Mouse (Mus musculus) kidney, embryonic 14.5 days (tissue): ENCODE measurements around the gene Slc1a7. TPM values are rescaled to one million over a fixed set of nuclear protein-coding genes. Genes with fewer than 3 reads are reported as not detected.
A peak's percentile ranks its signal among the peaks of the same experiment; 100 is the strongest.

Experiments used
- ATAC-seq: fragments of 200-750 bp; cut with Nextera tagmentation; 2 replicates; pipeline ENCODE4 v1.8.0; 2017; ENCODE audit warnings: moderate number of reproducible peaks, mild to moderate bottlenecking, moderate TSS enrichment, moderate library complexity; ENCODE audit not compliant: low FRiP score, low TSS enrichment
- H3K27ac ChIP-seq: fragments of 300-500 bp; sonication (generic); 2 replicates; pipeline ENCODE4 v1.5.1; 2014; ENCODE audit warnings: low read depth, mild to moderate bottlenecking, low read length, moderate library complexity, mixed read lengths
- H3K27me3 ChIP-seq: fragments of 300-500 bp; sonication (generic); 2 replicates; pipeline ENCODE4 v1.6.1; 2014; ENCODE audit warnings: mild to moderate bottlenecking, low read length; ENCODE audit not compliant: control insufficient read depth, insufficient read depth
- H3K36me3 ChIP-seq: fragments of 300-500 bp; sonication (generic); 2 replicates; pipeline ENCODE4 v1.6.1; 2014; ENCODE audit warnings: low read length, mixed read lengths; ENCODE audit not compliant: control insufficient read depth, insufficient read depth
- H3K4me1 ChIP-seq: fragments of 300-500 bp; sonication (generic); 2 replicates; pipeline ENCODE4 v1.6.1; 2014; ENCODE audit warnings: low read length, mixed read lengths; ENCODE audit not compliant: control insufficient read depth, insufficient read depth
- H3K4me2 ChIP-seq: fragments of 300-500 bp; sonication (generic); replicated peaks from 2 replicates; pipeline ENCODE4 v1.6.1; 2014; ENCODE audit warnings: low read depth, mild to moderate bottlenecking, low read length
- H3K4me3 ChIP-seq: fragments of 300-500 bp; sonication (generic); 2 replicates; pipeline ENCODE4 v1.5.1; 2014; ENCODE audit warnings: mild to moderate bottlenecking, low read length
- H3K9ac ChIP-seq: fragments of 300-500 bp; sonication (generic); 2 replicates; pipeline ENCODE4 v1.6.1; 2014; ENCODE audit warnings: low read depth, mild to moderate bottlenecking, low read length, moderate library complexity
- H3K9me3 ChIP-seq: fragments of 300-500 bp; sonication (generic); 2 replicates; pipeline ENCODE4 v1.6.1; 2016; ENCODE audit warnings: low read length; ENCODE audit not compliant: control insufficient read depth
- WGBS: fragments of 180-500 bp; shearing (Covaris S2); extraction: QIAGEN DNeasy Blood & Tissue Kit; methylation state at CpG from one replicate; pipeline ENCODE4 v1.1.7; 2014; 5-methylcytosine and 5-hydroxymethylcytosine counted together
- polyA plus RNA-seq: library from polyadenylated mRNA; unstranded; fragments of >200 nt; fragmentation: Nextera tagmentation; extraction: Ambion mirVana; gene quantifications from 2 replicates; pipeline ENCODE4 v1.2.1, GENCODE M21; 2014

The Slc1a7 gene
- polyA plus RNA-seq, 1 experiment from 2014 or later = not detected

DNA sequence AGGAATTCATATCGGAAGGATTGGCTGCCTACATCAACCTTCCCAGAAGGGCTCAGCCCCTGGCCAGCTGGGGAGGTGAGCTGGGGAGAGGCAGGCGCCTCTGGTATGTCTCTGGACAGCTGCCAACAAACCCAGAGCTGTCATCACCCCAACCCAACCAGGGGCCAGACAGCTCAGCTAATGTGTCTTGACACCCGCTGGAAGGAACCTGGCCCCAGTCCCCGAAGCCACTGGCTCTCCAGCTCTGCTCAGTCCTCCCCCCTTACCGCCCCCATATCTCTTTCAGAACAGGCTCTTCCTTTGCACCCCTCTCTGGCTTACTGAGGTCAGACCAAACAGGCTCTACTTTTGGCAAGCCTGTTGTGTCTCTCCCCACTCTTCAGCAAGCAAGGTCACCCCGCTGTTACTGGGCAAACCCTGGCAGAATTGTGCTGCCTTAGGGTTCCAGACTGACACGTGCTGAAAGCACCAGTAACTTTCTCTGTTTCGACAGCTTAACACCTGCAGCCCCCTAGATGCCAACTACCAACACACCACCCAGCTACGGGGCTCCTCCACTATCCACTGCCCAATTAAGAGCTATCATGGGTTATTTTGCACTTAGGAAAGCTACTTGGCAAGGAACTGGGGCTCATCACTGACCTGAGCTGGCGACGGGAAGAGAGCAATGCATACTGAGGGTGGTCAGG is 5.9 kb upstream of the Slc1a7 start:
- Histone ChIP-seq H3K4me2 (no peak overlapping the region), H3K4me1 (0 out of 2 replicates have a peak, but pooled peaks cover 3% of the 10 kb centered on the region), H3K4me3 (no peak overlapping the region), H3K9ac (no peak overlapping the region), H3K9me3 (no peaks in the 10 kb centered on the region), H3K27me3 (no peaks in the 10 kb centered on the region), H3K36me3 (no peaks in the 10 kb centered on the region), H3K27ac (no peak overlapping the region)
- ATAC-seq = no peak
- WGBS = 61% methylated on average over 11 of the region's 11 CpGs

DNA sequence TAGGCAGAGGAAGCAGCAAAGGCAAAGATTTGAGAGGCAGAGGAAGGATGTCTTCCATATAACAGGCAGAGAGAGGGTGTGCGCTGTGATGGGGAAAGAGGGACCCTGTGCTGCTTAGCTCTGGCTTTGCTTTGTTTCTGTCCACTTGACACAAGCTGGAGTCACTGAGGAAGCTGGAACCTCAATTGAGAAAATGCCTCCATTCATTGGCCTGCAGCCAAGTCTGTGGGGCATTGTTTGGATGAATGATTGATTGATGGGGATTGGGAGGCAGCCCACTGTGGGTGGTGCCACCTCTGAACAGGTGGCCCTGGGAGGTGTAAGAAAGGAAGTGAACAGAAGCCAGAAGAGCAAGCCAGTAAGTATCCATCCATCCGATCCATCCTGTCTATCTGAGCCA is 5.3 kb upstream of the Slc1a7 start:
- Histone ChIP-seq H3K9me3 (no peaks in the 10 kb centered on the region), H3K4me1 (0 out of 2 replicates have a peak, but pooled peaks cover 3% of the 10 kb centered on the region), H3K27me3 (no peaks in the 10 kb centered on the region), H3K36me3 (no peaks in the 10 kb centered on the region), H3K9ac (no peak overlapping the region), H3K27ac (no peak overlapping the region), H3K4me2 (no peak overlapping the region), H3K4me3 (no peak overlapping the region)
- 97% methylated on average over 2 of the region's 2 CpGs for WGBS
- ATAC-seq = no peak

DNA sequence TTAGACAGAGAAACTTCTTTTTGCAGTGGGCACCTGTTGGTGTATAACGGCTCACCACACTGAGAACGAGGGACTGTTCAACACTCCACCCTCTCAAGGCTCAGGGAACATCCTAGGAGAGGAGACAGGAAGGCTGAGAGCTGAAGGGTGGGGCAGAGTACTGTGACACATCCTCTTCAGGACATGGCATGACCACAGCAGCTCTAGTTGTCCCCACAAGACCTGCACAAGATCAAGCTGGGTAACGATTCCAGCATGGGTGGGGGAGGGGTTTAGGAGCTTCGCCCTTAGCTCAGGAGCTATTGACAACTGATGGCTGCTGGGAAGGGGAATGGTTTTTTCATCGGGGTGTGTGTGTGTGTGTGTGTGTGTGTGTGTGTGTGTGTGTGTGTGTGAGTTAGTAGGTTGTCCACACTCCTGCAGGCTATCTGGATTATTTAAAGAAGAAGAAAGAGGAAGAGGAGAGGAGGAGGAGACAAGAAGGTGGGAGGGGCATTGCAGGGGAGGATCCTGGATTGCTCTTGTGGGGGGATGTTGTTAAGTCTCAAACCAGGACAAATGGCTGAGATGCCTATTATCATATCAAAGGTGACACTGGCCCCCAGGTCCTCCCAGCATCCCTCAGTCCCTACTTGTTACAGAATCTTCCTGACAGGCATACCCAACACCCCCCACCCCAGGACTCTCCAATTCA is 1.6 kb upstream of the Slc1a7 start:
- 50% methylated on average over 5 of the region's 5 CpGs for WGBS
- Histone ChIP-seq H3K27me3 (no peaks in the 10 kb centered on the region), H3K4me3 (no peak overlapping the region), H3K27ac (no peak overlapping the region), H3K9ac (no peak overlapping the region), H3K9me3 (no peaks in the 10 kb centered on the region), H3K36me3 (no peaks in the 10 kb centered on the region), H3K4me1 (0 out of 2 replicates have a peak, but pooled peaks cover 3% of the 10 kb centered on the region), H3K4me2 (no peak overlapping the region)
- ATAC-seq = no peak

DNA sequence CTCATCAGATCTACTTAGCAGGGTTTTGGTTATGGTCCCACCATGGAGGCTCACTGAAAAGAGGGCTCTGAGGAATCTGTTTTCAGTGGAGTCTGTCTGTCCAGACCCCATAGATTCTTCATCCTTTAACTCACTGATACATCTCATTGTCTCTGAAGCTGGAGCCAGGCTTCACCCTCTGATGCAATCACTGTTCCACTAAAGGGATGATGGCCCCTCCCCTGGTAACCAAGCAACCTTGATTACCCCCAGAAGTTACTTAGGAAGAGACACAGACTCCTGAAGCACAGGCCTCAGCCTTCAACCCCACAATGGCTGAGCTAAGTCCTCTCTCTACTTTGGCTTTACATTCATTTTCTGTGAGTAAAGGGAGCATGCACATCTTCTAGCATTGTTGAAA is 1.6 kb downstream of the Slc1a7 start:
- no peak for ATAC-seq
- no peak overlapping the region for H3K27ac ChIP-seq
- no peak overlapping the region for H3K9ac ChIP-seq
- H3K4me1 ChIP-seq = no peaks in the 10 kb centered on the region
- H3K4me2 ChIP-seq = no peak overlapping the region
- no peaks in the 10 kb centered on the region for H3K36me3 ChIP-seq
- H3K9me3 ChIP-seq = no peaks in the 10 kb centered on the region
- no peaks in the 10 kb centered on the region for H3K27me3 ChIP-seq
- H3K4me3 ChIP-seq = no peak overlapping the region

DNA sequence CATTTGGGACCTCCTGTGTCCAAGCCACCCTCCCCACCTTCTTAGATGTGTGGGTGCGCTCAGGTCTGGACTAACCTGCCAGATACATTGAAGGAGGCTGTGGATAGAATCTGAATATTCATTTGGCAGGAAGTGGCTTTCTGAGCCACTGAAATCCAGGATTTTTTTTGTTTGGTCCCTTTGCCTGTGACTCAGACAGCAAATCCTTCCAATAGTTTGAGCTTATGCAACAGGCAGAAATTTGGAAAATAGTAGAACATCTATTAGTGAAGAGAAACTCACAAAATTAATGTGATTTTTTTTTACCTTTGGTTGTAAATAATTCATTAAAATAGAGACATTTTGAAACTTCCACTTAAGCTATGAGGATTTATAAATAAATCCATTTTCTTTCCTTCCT is 3.0 kb downstream of the Slc1a7 start:
- no peak overlapping the region for H3K4me2 ChIP-seq
- H3K27me3 ChIP-seq = no peaks in the 10 kb centered on the region
- WGBS = 100% methylated on average over 1 of the region's 1 CpGs
- no peaks in the 10 kb centered on the region for H3K9me3 ChIP-seq
- H3K27ac ChIP-seq = no peak overlapping the region
- no peak overlapping the region for H3K4me3 ChIP-seq
- H3K36me3 ChIP-seq = no peaks in the 10 kb centered on the region
- ATAC-seq = no peak
- no peak overlapping the region for H3K9ac ChIP-seq
- no peaks in the 10 kb centered on the region for H3K4me1 ChIP-seq

DNA sequence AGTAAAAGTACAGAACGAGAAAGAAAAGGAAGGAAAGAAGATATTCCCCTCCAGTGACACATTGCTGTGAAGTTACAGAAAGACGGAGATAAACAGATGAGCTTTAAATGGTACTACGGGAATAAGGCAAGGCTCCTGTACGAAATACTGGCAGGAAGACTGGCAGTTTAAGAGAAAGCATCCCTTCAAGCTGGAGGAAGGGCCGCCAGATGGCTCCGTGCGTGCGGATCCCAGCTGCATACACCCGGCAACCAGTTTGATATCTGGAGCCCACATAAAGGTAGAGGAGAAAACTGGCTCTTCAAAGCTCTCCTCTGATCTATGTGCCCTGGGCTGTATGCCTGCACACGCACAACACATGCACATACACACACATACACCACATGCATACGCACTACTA is 6.4 kb downstream of the Slc1a7 start:
- H3K27ac ChIP-seq = no peak overlapping the region
- no peaks in the 10 kb centered on the region for H3K9me3 ChIP-seq
- no peak overlapping the region for H3K4me3 ChIP-seq
- H3K9ac ChIP-seq = no peak overlapping the region
- no peaks in the 10 kb centered on the region for H3K27me3 ChIP-seq
- ATAC-seq = no peak
- 72% methylated on average over 11 of the region's 11 CpGs for WGBS
- H3K4me2 ChIP-seq = no peak overlapping the region
- no peaks in the 10 kb centered on the region for H3K4me1 ChIP-seq
- no peaks in the 10 kb centered on the region for H3K36me3 ChIP-seq

DNA sequence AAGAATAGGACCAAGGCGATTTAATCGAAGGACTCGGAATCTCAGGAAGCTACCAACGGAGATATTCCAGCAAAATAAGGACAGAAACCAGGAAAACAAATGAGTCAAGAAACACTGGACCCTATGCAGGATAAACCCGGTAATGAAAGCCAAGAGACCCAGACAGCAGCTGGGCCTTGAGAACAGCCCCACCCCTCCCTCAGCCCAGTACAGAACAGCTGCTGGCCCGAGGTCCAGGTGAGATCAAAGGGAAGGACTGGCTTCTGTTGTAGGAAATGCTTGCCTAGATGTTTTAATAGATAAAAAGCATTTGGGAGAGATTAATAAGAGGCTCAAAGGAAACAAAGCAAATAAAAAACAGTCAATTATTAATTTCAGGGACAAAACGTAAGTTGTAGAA is 6.9 kb downstream of the Slc1a7 start:
- H3K36me3 ChIP-seq = no peaks in the 10 kb centered on the region
- H3K27me3 ChIP-seq = no peaks in the 10 kb centered on the region
- H3K9ac ChIP-seq = no peak overlapping the region
- H3K4me1 ChIP-seq = no peaks in the 10 kb centered on the region
- no peak overlapping the region for H3K27ac ChIP-seq
- no peaks in the 10 kb centered on the region for H3K9me3 ChIP-seq
- H3K4me2 ChIP-seq = no peak overlapping the region
- WGBS = 66% methylated on average over 7 of the region's 7 CpGs
- H3K4me3 ChIP-seq = no peak overlapping the region
- no peak for ATAC-seq

DNA sequence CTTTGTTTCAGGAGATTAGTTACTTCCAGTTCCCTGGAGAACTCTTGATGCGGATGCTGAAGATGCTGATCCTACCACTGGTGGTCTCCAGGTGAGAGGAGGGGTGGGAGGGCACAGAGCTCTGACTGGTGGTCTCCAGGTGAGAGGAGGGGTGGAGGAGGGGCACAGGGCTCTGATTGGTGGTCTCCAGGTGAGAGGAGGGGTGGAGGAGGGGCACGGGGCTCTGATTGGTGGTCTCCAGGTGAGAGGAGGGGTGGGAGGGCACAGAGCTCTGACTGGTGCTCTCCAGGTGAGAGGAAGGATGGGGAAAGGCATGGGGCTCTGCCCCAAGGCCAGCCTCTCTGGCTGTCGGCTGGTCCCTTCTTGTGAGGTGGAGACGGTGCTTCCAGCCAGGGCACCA is 9.5 kb downstream of the Slc1a7 start:
- no peak for ATAC-seq
- WGBS = 58% methylated on average over 4 of the region's 4 CpGs

DNA sequence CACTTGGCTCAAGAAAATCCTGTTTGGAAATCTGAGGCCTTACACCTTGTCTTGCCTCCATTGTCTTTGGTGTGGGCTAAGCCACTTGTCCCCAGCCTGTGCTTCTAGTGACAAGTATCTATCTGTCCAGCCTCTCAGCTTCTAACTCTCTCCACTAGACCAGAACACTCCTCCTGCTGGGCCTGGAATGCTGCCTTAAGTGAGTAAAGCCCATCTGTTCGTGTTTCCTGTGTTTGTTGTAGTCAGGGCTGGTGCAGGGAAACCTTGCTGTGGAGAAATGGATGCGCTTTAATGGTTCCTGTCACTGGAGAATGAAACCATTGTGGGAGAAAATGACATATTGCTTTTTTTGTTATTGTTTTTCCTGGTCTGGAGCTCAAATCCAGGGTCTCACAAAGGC is 11.4 kb downstream of the Slc1a7 start:
- Histone ChIP-seq H3K9me3 (no peaks in the 10 kb centered on the region), H3K27ac (peak overlapping the region; percentile 74; the same call in 1 of the 2 replicates), H3K4me2 (no peak overlapping the region), H3K4me3 (no peak overlapping the region), H3K36me3 (no peaks in the 10 kb centered on the region), H3K27me3 (no peaks in the 10 kb centered on the region), H3K9ac (no peak overlapping the region), H3K4me1 (no peaks in the 10 kb centered on the region)
- 0 out of 2 replicates have a peak, but pooled peaks have one; percentile 26 for ATAC-seq
- 34% methylated on average over 2 of the region's 2 CpGs for WGBS

More for the DNA sequence above, 9.5 kb downstream of the Slc1a7 start:
- Histone ChIP-seq H3K36me3 (no peaks in the 10 kb centered on the region), H3K27ac (no peak overlapping the region), H3K9ac (no peak overlapping the region), H3K27me3 (no peaks in the 10 kb centered on the region), H3K4me3 (no peak overlapping the region), H3K4me2 (no peak overlapping the region), H3K4me1 (no peaks in the 10 kb centered on the region), H3K9me3 (no peaks in the 10 kb centered on the region)
